Mouse (Mus musculus): ENCODE measurements at regions not wholly inside any gene's neighbourhood (a gene's known extent, or its start where the extent isn't known, plus 50 kb on each side); places are given as distances from the start of the nearest gene placed in this dataset.

DNA sequence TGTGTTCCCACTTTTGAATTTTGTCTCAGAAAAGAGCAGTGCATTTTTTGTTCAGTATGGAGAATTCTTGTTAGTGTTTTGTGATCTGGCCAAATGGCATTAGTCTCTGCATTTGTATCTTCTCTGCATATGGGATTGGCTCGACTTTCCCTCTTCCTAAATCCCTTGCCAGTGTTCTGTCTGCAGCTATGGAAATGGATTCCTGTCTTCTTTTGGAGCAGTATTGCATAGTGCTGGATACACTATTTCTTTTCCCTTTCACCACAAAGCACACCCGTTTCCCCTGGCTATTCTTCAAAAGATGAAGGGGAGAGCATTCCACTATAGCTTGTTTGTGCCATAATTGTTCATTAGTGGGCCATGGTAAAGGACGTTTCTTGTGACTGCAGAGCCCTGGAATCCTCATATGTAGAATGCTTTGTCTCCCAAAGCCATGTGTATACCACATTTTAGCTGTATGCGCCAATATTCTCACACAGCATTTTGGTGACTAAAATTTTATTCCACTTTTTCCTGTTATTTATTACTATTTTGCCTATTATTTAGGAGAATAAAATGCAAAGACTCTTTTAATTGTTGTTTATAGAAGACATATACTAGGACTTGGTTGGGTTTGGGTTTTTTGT lies 197.8 kb downstream of the Hs3st1 start:
- 74% methylated on average over 4 of the region's 4 CpGs for WGBS
- no peak overlapping the region for H3K4me3 ChIP-seq (replicated peaks)
- no peaks in the 10 kb centered on the region for H3K36me3 ChIP-seq
- H3K9me3 ChIP-seq, result no peaks in the 10 kb centered on the region
- no peak overlapping the region for H3K4me2 ChIP-seq (replicated peaks)
- H3K27ac ChIP-seq, result no peak overlapping the region
- H3K4me1 ChIP-seq (replicated peaks), result no peaks in the 10 kb centered on the region
- no peak overlapping the region for H3K9ac ChIP-seq (replicated peaks)
- no peaks in the 10 kb centered on the region for H3K27me3 ChIP-seq
- ATAC-seq, result no peak

DNA sequence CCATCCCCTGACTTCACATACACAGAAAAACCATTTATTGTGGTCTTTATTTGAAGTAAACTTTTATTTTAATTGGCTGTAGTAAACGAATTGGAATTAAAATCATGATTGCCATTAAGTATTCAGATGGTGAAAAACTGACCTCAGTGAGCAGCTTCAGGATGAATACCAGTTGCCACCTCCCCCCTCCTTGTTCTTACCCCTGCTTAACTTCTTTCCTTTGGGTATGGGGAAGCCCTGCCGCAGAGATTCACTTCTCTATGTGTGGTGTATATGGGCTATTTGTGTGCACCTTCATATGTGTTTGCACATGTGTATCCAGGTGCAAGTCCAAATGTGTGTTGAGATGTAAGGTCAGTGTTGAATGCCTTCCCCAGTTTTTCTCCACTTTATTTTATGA lies 218.2 kb downstream of the Hs3st1 start:
- 66% methylated on average over 2 of the region's 2 CpGs for WGBS
- no peaks in the 10 kb centered on the region for H3K36me3 ChIP-seq
- no peak for ATAC-seq

DNA sequence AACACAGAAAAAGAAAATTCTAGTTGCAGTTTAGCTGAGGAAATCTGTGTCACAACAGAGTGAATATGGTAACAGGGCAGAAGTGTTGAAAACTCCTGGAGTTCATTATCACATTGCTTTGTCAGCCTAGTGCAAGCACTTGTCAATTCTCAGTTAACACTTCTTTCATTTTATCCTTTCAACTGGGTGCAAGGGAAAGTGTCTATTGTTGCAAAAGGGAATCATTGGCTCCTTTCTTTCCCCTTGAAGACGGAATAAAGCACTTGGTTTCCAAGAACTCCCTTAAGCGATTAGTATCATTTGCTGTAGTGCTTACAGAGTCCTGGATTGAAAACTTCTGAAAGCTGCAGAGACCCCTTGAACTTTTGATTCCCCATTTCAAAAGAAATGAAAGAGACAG lies 218.9 kb downstream of the Hs3st1 start:
- Histone ChIP-seq H3K27me3 (no peaks in the 10 kb centered on the region), H3K9ac (replicated peaks) (no peak overlapping the region), H3K9me3 (no peaks in the 10 kb centered on the region), H3K27ac (no peak overlapping the region), H3K4me1 (replicated peaks) (0 out of 2 replicates have a peak, but pooled peaks cover 3% of the 10 kb centered on the region), H3K4me2 (replicated peaks) (no peak overlapping the region), H3K36me3 (no peaks in the 10 kb centered on the region), H3K4me3 (replicated peaks) (no peak overlapping the region)
- 7% methylated on average over 2 of the region's 2 CpGs for WGBS
- no peak for ATAC-seq

More for the DNA sequence above, 218.2 kb downstream of the Hs3st1 start:
- H3K27ac ChIP-seq, result no peak overlapping the region
- H3K4me2 ChIP-seq (replicated peaks), result no peak overlapping the region
- H3K4me1 ChIP-seq (replicated peaks), result 0 out of 2 replicates have a peak, but pooled peaks cover 3% of the 10 kb centered on the region
- no peak overlapping the region for H3K4me3 ChIP-seq (replicated peaks)
- H3K27me3 ChIP-seq, result no peaks in the 10 kb centered on the region
- no peaks in the 10 kb centered on the region for H3K9me3 ChIP-seq
- no peak overlapping the region for H3K9ac ChIP-seq (replicated peaks)

DNA sequence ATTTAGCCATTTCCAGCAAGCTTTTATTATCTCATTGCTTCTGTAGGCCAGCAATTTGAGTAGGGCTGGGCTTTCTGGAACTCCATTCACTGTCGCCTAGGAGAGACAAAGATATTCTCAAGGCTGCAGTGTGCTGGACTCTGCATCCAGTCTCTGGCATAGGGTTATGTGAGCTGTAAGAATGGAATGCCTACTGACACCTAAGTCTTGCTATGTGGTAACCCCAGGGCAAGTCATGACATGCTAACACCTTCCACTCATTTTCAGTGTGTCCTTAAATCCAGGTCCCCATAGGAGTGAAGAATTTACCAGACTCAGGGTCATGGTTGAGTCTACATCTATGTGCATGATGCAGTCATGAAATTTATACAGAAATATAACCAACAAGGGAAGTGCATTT lies 245.0 kb downstream of the Hs3st1 start:
- no peak for ATAC-seq
- Histone ChIP-seq H3K4me1 (replicated peaks) (no peaks in the 10 kb centered on the region), H3K36me3 (no peaks in the 10 kb centered on the region), H3K4me3 (replicated peaks) (no peak overlapping the region), H3K27me3 (no peaks in the 10 kb centered on the region), H3K27ac (no peak overlapping the region), H3K9ac (replicated peaks) (no peak overlapping the region), H3K4me2 (replicated peaks) (no peak overlapping the region), H3K9me3 (no peaks in the 10 kb centered on the region)
- WGBS, result 82% methylated on average over 1 of the region's 1 CpGs

DNA sequence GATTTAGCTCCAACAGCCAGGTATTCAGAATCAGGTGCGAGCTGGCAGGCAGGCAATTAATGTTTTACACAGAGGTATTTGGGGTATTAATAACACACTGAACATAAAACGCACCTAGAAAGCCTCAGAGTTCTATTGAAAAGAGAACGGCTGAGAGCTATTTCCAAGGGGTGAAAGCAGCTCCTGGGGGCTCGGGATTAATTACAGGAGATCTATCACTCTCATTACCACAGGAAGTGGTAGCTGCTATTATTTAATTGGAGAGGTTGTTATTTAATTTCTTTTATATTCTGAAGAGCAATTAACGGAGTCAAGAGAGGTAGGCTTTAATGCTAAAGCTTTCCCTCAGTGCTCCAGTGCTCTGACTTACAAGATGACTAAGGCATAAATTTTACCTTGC lies 272.5 kb downstream of the Hs3st1 start:
- no peaks in the 10 kb centered on the region for H3K4me1 ChIP-seq (replicated peaks)
- 56% methylated on average over 5 of the region's 5 CpGs for WGBS
- H3K27me3 ChIP-seq, result no peaks in the 10 kb centered on the region
- no peak overlapping the region for H3K4me2 ChIP-seq (replicated peaks)
- no peaks in the 10 kb centered on the region for H3K36me3 ChIP-seq
- no peaks in the 10 kb centered on the region for H3K9me3 ChIP-seq
- no peak overlapping the region for H3K4me3 ChIP-seq (replicated peaks)
- no peak for ATAC-seq
- H3K27ac ChIP-seq, result no peak overlapping the region
- H3K9ac ChIP-seq (replicated peaks), result no peak overlapping the region

DNA sequence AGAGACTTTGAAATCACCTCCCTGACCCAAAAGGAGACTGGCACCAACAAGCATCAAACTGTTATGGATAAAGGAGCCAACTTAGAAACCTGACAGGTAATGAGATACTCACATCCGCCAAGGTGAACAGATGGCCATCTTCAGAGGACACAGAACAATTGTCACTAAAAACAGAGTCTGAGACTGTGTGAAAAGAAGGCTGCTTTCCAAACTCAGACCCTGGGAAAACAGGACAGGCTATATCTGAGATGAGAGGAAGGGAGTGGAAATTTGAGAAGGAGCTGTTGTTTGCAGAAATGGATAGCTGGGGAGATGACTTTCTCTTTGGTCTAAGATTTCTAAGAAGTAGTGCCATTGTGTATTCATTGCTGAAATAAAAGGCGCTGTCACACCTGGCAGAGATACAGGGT lies 297.2 kb downstream of the Hs3st1 start:
- Histone ChIP-seq H3K4me3 (replicated peaks) (no peak overlapping the region), H3K36me3 (no peaks in the 10 kb centered on the region), H3K27me3 (no peaks in the 10 kb centered on the region), H3K9ac (replicated peaks) (no peak overlapping the region), H3K9me3 (no peaks in the 10 kb centered on the region), H3K27ac (no peak overlapping the region), H3K4me2 (replicated peaks) (no peak overlapping the region), H3K4me1 (replicated peaks) (no peaks in the 10 kb centered on the region)
- 90% methylated on average over 2 of the region's 2 CpGs for WGBS
- no peak for ATAC-seq

DNA sequence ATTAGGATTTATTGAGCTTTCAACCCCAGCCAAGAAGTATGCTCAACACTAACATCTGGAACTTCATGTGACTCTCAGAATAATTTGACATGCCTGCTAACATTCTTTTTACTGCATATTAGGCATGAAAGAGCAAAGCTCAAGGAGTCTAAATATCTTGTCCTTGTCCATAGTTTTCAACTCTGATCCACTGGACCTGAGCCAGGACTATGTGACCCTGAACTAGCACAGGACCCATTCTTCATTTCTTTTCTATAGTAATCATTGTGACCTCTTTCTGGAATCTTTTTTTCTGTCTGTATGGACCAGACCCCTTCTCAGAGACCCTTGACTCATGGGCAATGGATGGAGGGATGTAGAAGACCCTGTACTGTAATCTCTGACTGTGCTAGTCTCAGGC lies 301.6 kb downstream of the Hs3st1 start:
- no peak overlapping the region for H3K9ac ChIP-seq (replicated peaks)
- H3K36me3 ChIP-seq, result no peaks in the 10 kb centered on the region
- no peaks in the 10 kb centered on the region for H3K9me3 ChIP-seq
- no peak overlapping the region for H3K4me3 ChIP-seq (replicated peaks)
- ATAC-seq, result no peak
- H3K27me3 ChIP-seq, result no peaks in the 10 kb centered on the region
- no peak overlapping the region for H3K27ac ChIP-seq
- no peaks in the 10 kb centered on the region for H3K4me1 ChIP-seq (replicated peaks)
- H3K4me2 ChIP-seq (replicated peaks), result no peak overlapping the region

DNA sequence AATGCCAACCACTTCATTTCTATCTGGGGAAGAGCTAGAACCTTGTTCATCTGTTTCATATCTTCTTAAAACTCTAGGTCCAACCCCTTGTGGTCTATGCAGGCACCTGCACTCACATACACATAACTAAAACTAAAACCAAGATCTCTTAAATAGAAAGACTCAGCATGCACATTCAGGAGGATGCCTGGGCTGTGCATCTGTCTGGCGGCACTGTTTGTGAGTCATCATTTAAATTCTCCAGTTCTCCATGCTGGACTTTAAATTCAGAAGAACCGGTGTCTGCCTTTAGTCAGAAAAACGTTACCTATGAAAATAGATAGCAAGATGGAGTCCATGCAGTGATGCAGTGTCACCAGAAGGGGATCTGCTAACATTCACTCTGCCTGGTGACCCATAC lies 314.5 kb downstream of the Hs3st1 start:
- H3K4me2 ChIP-seq (replicated peaks), result no peak overlapping the region
- H3K27me3 ChIP-seq, result no peaks in the 10 kb centered on the region
- H3K4me3 ChIP-seq (replicated peaks), result no peak overlapping the region
- H3K27ac ChIP-seq, result no peak overlapping the region
- H3K9ac ChIP-seq (replicated peaks), result no peak overlapping the region
- no peaks in the 10 kb centered on the region for H3K4me1 ChIP-seq (replicated peaks)
- no peaks in the 10 kb centered on the region for H3K9me3 ChIP-seq
- 89% methylated on average over 3 of the region's 3 CpGs for WGBS
- H3K36me3 ChIP-seq, result no peaks in the 10 kb centered on the region
- ATAC-seq, result no peak

DNA sequence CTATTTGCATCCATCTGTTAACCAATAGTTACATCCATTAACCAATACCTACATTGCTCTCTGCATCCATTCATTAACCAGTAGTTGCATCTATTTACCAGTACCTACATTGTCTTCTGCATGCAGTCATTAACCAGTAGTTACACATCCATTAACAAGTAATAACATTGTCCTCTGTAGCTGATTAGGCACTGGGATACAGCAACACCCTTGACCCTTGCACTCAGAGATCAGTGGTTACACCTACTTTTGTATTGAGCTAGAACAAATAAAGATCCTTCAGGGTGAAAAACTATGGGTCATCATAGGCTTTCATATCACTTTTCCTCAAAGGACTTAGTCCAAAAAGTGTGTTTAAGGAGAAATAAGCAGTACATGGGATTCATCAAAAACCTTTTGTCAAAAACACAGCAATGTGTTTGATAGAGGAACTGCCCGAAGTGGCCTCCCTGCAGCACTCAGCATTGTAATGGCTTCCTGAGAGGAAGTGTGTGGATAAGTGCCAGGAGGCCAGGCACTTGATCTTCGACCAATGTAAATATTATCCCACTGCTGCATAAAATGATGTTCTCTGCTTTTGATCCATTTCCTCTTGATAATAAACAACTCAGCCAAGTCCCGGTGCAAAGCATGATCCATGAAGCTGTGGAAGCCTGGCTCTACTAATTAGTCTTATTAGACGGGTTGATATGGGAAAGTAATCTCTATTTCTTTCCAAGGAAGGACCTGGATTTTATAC lies 317.6 kb downstream of the Hs3st1 start:
- Histone ChIP-seq H3K36me3 (no peaks in the 10 kb centered on the region), H3K4me1 (replicated peaks) (no peaks in the 10 kb centered on the region), H3K4me3 (replicated peaks) (no peak overlapping the region), H3K27me3 (no peaks in the 10 kb centered on the region), H3K9me3 (no peaks in the 10 kb centered on the region), H3K9ac (replicated peaks) (no peak overlapping the region), H3K4me2 (replicated peaks) (no peak overlapping the region), H3K27ac (no peak overlapping the region)
- 68% methylated on average over 4 of the region's 4 CpGs for WGBS
- no peak for ATAC-seq

DNA sequence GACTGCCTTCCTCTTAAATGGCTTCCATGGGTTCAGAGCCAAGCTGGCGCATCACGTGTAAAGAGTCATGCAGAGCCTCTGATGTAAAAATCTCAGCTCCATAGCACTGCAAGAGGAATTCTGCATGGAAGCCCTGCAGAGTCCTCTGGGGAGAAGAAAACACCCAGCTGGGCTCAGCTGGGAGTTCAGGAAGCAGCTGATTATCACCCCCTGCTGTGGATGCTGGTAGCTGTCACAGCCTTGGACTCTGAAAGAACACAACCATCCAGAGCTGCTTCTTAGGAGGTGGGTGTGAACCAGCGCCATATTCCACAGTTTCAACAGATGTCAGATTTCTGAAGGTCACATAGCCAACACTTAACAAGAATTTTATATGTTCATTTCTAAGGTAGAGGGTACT lies 329.2 kb downstream of the Hs3st1 start:
- 72% methylated on average over 3 of the region's 3 CpGs for WGBS
- H3K36me3 ChIP-seq, result no peaks in the 10 kb centered on the region
- H3K27me3 ChIP-seq, result no peaks in the 10 kb centered on the region
- H3K9ac ChIP-seq (replicated peaks), result no peak overlapping the region
- H3K9me3 ChIP-seq, result no peaks in the 10 kb centered on the region
- no peak overlapping the region for H3K27ac ChIP-seq
- H3K4me1 ChIP-seq (replicated peaks), result no peaks in the 10 kb centered on the region
- H3K4me3 ChIP-seq (replicated peaks), result no peak overlapping the region
- no peak for ATAC-seq
- no peak overlapping the region for H3K4me2 ChIP-seq (replicated peaks)

DNA sequence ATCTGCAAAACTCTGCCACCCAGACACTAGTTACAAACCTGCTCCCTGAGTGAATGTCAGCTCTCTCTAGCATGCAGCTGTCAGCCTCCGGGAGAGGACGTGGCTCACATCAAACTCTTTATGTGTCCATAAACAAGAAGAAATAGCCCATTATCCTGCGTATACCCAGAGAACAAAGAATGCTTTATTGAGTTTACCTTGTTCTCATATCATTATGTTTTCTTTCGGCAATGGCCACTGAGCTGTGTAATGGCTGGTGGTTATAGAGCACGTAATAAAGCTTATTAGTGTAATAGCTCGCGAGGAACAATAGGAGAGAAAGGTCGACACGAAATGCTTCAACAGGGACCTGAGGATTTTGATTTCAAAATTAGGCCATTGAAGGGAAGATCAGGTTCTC lies 331.6 kb downstream of the Hs3st1 start:
- no peak for ATAC-seq
- no peaks in the 10 kb centered on the region for H3K4me1 ChIP-seq (replicated peaks)
- no peak overlapping the region for H3K4me2 ChIP-seq (replicated peaks)
- no peak overlapping the region for H3K27ac ChIP-seq
- 72% methylated on average over 9 of the region's 9 CpGs for WGBS
- no peak overlapping the region for H3K9ac ChIP-seq (replicated peaks)
- H3K4me3 ChIP-seq (replicated peaks), result no peak overlapping the region
- no peaks in the 10 kb centered on the region for H3K36me3 ChIP-seq
- H3K9me3 ChIP-seq, result no peaks in the 10 kb centered on the region
- no peaks in the 10 kb centered on the region for H3K27me3 ChIP-seq

DNA sequence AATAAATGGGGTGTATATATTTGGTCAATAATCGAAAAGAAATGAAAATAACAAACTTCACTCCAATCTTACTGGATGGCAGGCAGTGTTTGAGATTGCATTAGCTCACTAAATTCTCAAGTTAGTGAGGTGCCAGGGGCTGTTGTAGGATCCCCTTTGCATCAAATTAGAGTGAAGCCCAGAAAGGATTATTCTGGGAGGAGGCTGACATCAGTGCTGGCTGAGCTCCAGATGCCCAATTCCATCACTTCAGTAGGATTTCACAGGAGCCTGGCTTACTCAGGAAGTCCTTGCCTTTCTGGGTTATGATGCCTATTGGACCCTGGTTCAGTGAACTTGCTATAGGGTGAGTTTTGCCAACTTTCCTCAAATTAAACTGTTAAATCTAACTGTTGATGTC lies 336.5 kb downstream of the Hs3st1 start:
- ATAC-seq, result no peak
- Histone ChIP-seq H3K27ac (no peak overlapping the region), H3K4me3 (replicated peaks) (no peak overlapping the region), H3K36me3 (no peaks in the 10 kb centered on the region), H3K9me3 (no peaks in the 10 kb centered on the region), H3K4me2 (replicated peaks) (no peak overlapping the region), H3K27me3 (no peaks in the 10 kb centered on the region), H3K4me1 (replicated peaks) (peaks cover 7% of the 10 kb centered on the region), H3K9ac (replicated peaks) (no peak overlapping the region)
- 98% methylated on average over 1 of the region's 1 CpGs for WGBS

DNA sequence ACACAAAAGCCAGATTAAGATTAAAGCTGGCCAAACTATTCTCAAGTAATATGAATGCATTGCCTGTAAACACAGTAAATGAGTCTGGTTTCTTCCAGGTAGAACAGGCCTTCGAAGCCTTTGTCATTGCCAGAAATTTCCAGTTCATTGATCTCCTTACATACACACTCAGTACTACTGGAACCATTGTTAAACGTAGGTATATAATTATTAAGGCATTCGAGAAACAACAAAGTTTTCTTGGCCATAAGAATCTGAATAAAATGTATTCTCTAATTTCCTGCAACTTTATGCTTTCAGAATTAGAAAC lies 337.5 kb downstream of the Hs3st1 start:
- Histone ChIP-seq H3K9ac (replicated peaks) (no peak overlapping the region), H3K4me3 (replicated peaks) (no peak overlapping the region), H3K4me2 (replicated peaks) (no peak overlapping the region), H3K4me1 (replicated peaks) (peaks cover 7% of the 10 kb centered on the region), H3K9me3 (no peaks in the 10 kb centered on the region), H3K36me3 (no peaks in the 10 kb centered on the region), H3K27me3 (no peaks in the 10 kb centered on the region), H3K27ac (no peak overlapping the region)
- ATAC-seq, result no peak
- 69% methylated on average over 3 of the region's 3 CpGs for whole genome bisulfite sequencing
